Mouse (Mus musculus): Measurements from ENCODE around the gene Kirrel. TPM values are rescaled to one million over a fixed set of nuclear protein-coding genes. Genes with fewer than 3 reads are reported as not detected.

Kirrel gene
- polyA plus RNA-seq (2011; ENCODE audit: insufficient read depth, insufficient read length, low replicate concordance, missing spikeins), result 1.1 and 1.7 TPM in 2 replicates

DNA sequence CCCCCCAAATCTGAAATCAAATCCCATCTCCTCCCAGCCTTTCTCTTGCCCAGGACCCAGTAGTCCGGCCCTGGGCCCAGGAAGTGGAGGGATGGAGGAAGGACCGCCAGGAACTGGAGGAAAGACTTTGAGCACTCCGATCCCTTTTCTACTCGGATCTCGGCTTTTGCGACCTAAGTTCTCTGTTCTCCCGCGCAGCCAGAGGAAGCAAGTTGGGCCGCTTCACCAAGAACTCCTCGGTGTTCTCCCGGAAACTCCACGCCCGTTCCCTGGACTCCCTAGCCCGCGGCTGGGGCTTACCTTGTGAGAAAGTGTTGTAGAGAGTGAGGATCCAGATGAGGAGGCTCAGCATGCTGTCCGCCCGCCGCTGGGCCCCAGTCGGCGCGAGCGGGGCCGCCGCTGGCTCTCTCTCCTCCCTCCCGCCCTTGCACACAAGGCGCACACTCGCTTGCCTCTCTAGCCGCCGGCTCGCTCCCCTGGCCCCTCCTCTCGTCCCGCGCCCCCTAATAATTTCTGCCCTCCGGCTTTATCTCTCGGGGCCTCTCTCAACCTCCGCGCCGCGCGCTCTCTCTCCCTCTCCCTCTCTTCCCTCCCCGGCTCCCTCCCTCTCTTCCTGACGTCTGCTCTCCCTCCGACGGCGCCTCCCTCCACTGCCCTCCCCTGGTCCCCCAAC lies at the start of gene Kirrel:
Gene Kirrel, minus strand, starts transcription at position 652 of the 673 bp plus-strand sequence.
- TF ChIP-seq POLR2A (IDR thresholded peaks at IDR 0.05; ENCODE audit: borderline replicate concordance, control insufficient read depth, low read depth, low read length) (0 out of 2 replicates have a peak, but pooled peaks have one; percentile 9), CTCF (IDR thresholded peaks at IDR 0.05; ENCODE audit: control insufficient read depth, insufficient read depth, low read length) (no peak)
- no peaks in the 10 kb centered on the region for H3K4me1 ChIP-seq (ENCODE audit: control insufficient read depth, insufficient read depth, low read length)
- no peak within 1 kb of the TSS for H3K27ac ChIP-seq (ENCODE audit: control insufficient read depth, insufficient read depth, low read depth, low read length, poor library complexity)
- H3K4me3 ChIP-seq (replicated peaks; ENCODE audit: control insufficient read depth, low read depth, low read length), result no peak within 1 kb of the TSS
- under 1% methylated on average over 45 of the region's 45 CpGs for WGBS

DNA sequence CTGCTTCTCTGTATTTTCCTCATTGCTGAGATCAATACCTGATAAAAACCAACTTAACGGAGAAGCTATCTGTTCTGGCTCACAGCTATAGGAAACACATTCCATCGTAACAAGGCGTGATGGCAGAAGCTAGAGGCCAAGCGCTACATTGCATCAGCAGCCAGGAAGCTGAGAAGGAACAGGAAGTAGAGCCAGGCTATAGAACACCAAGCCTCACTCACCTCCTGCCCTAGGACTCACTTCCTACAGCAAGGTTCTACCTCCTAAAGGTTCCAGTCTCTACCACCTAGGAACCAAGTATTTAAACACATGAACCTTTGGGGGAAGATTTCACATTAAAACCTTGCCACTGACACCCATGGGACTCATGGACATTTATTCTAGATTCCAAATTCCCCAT lies 49.1 kb upstream of the Kirrel start:
- 52% methylated on average over 4 of the region's 4 CpGs for WGBS
- H3K27ac ChIP-seq (ENCODE audit: control insufficient read depth, insufficient read depth, low read depth, low read length, poor library complexity), result no peak overlapping the region
- H3K4me3 ChIP-seq (replicated peaks; ENCODE audit: control insufficient read depth, low read depth, low read length), result no peak overlapping the region
- TF ChIP-seq CTCF (IDR thresholded peaks at IDR 0.05; ENCODE audit: control insufficient read depth, insufficient read depth, low read length) (no peak), POLR2A (IDR thresholded peaks at IDR 0.05; ENCODE audit: borderline replicate concordance, control insufficient read depth, low read depth, low read length) (no peak)
- no peaks in the 10 kb centered on the region for H3K4me1 ChIP-seq (ENCODE audit: control insufficient read depth, insufficient read depth, low read length)

DNA sequence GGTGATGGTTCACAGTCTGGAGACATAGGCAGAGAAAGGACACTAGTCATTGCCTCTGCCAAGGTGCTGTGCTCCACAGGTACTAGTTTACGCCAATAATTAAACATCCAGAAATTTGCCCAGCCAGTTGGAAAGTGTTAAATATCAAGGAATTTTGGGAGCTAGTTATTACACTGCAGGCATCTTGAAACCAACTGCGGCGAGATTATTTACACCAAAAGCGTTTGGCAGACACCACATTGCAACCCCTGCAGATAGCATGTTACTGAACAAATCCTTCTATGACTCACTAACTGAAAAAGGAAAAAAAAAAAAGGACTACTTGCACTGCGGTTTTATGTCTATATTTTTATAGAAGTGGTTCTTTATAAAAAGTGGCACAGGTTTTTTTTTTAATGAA lies 47.8 kb upstream of the Kirrel start:
- H3K4me1 ChIP-seq (ENCODE audit: control insufficient read depth, insufficient read depth, low read length), result no peaks in the 10 kb centered on the region
- no peak overlapping the region for H3K4me3 ChIP-seq (replicated peaks; ENCODE audit: control insufficient read depth, low read depth, low read length)
- H3K27ac ChIP-seq (ENCODE audit: control insufficient read depth, insufficient read depth, low read depth, low read length, poor library complexity), result no peak overlapping the region
- TF ChIP-seq CTCF (IDR thresholded peaks at IDR 0.05; ENCODE audit: control insufficient read depth, insufficient read depth, low read length), result no peak
- TF ChIP-seq POLR2A (IDR thresholded peaks at IDR 0.05; ENCODE audit: borderline replicate concordance, control insufficient read depth, low read depth, low read length), result no peak
- 84% methylated on average over 5 of the region's 5 CpGs for WGBS

DNA sequence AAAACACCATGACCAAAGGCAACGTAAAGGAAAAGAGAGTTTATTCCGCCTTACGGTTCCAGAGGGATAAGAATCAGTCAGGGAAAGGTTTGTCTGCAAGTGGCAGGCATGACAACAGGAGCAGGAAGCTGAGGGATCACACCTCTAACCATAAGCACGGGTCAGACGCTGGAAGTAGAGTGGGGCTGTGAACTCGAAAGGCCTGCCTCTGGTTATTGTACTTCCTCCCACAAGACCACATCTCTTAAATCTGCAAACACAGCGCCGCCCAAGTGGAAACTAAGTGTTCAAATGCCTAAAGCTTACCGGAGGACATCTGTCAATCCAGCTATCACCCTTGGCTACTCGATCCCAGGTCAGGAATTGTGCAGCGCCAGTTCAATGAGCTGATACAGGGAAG lies 40.6 kb upstream of the Kirrel start:
- H3K27ac ChIP-seq (ENCODE audit: control insufficient read depth, insufficient read depth, low read depth, low read length, poor library complexity), result no peak overlapping the region
- 33% methylated on average over 11 of the region's 11 CpGs for WGBS
- TF ChIP-seq POLR2A (IDR thresholded peaks at IDR 0.05; ENCODE audit: borderline replicate concordance, control insufficient read depth, low read depth, low read length) (no peak), CTCF (IDR thresholded peaks at IDR 0.05; ENCODE audit: control insufficient read depth, insufficient read depth, low read length) (no peak)
- H3K4me1 ChIP-seq (ENCODE audit: control insufficient read depth, insufficient read depth, low read length), result no peaks in the 10 kb centered on the region
- H3K4me3 ChIP-seq (replicated peaks; ENCODE audit: control insufficient read depth, low read depth, low read length), result no peak overlapping the region

DNA sequence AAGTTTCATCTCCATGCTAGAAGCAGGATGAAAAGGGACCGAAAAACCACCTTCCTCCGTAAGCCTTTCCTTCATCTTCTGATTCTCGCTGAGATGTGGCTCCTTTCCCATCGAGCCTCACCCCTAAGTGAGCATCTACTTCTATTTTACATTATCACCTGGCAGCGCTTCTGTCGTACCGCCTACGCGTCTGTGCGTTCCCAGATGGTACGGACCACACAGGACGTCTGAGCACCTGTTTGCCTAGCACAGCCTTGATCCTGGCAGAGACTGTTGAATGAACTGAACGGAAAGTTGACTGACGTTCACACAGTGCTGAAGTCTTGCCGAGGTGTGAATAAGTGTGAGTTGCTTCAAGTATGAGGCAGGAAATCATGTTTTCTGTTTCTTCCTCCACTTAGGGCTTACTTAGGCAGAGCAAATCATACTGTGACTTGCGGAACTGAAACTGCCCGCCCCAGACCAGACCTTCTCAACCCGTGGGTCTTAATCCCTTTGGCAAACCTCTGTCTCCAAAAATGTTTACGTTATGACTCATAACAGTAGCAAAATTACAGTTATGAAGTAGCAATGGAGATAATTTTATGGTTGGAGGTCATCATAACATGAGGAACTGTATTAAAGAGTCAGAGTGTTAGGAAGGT lies 39.8 kb upstream of the Kirrel start:
- TF ChIP-seq POLR2A (IDR thresholded peaks at IDR 0.05; ENCODE audit: borderline replicate concordance, control insufficient read depth, low read depth, low read length) (no peak), CTCF (IDR thresholded peaks at IDR 0.05; ENCODE audit: control insufficient read depth, insufficient read depth, low read length) (no peak)
- H3K4me1 ChIP-seq (ENCODE audit: control insufficient read depth, insufficient read depth, low read length), result no peaks in the 10 kb centered on the region
- 84% methylated on average over 19 of the region's 19 CpGs for WGBS
- H3K27ac ChIP-seq (ENCODE audit: control insufficient read depth, insufficient read depth, low read depth, low read length, poor library complexity), result no peak overlapping the region
- H3K4me3 ChIP-seq (replicated peaks; ENCODE audit: control insufficient read depth, low read depth, low read length), result no peak overlapping the region

DNA sequence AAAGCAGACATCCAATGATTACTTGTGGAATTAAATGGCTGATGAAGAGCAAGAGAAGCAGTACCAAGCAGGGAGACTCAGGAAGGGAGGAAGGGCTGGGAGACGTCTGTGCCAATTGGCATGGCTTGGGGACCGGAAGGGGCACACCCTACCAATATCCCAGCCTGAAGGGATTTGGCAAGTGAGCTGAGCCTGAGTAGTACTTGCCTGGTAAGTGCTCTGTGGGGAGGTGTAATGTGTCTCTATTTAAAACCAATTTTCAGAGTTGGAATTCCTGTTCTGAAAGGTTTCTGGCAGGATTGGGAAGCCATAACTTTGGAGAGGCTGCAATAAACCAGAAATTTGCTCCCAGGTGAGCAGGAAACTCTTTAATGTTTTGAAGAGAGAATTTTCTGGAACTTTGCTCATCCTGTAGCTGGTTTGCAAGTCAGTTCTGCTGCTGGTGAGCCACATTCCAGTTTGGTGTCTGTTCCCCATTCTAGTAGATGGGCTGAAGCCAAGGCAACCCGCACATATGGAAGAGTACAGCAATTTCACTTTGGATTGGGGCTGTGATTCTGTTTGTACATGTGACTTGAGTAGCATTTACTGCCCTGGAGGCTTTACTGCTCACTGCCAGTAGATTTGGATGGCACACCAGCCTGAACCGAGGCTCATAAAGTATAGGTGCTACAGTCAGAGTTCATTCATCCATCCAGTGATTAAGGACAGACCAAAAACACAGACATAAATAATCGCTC lies 32.0 kb upstream of the Kirrel start:
- 80% methylated on average over 5 of the region's 5 CpGs for WGBS
- no peak overlapping the region for H3K27ac ChIP-seq (ENCODE audit: control insufficient read depth, insufficient read depth, low read depth, low read length, poor library complexity)
- H3K4me1 ChIP-seq (ENCODE audit: control insufficient read depth, insufficient read depth, low read length), result no peaks in the 10 kb centered on the region
- no peak for TF ChIP-seq POLR2A (IDR thresholded peaks at IDR 0.05; ENCODE audit: borderline replicate concordance, control insufficient read depth, low read depth, low read length)
- no peak for TF ChIP-seq CTCF (IDR thresholded peaks at IDR 0.05; ENCODE audit: control insufficient read depth, insufficient read depth, low read length)
- H3K4me3 ChIP-seq (replicated peaks; ENCODE audit: control insufficient read depth, low read depth, low read length), result no peak overlapping the region

DNA sequence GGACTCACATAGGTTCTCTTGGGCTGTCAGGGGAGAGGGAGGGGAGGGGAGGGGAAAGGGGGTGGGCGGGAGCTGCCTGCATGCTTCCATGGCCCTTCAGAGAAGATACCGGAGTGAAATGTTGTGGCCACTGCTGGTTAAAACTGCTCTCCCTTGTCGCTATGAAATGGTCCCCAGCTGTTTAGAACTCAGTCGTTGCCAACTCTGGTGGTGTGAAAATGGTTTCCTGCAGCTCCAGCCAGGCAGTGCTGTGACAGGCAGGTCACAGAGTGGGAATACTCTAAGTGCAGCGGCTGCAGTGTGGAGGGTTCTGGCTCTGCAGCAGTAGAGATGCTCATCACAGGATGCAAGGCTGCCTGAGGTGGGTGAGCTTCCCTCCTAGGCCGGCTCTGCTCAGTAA lies 22.1 kb upstream of the Kirrel start:
- no peak overlapping the region for H3K4me3 ChIP-seq (replicated peaks; ENCODE audit: control insufficient read depth, low read depth, low read length)
- TF ChIP-seq POLR2A (IDR thresholded peaks at IDR 0.05; ENCODE audit: borderline replicate concordance, control insufficient read depth, low read depth, low read length) (no peak), CTCF (IDR thresholded peaks at IDR 0.05; ENCODE audit: control insufficient read depth, insufficient read depth, low read length) (no peak)
- no peaks in the 10 kb centered on the region for H3K4me1 ChIP-seq (ENCODE audit: control insufficient read depth, insufficient read depth, low read length)
- no peak overlapping the region for H3K27ac ChIP-seq (ENCODE audit: control insufficient read depth, insufficient read depth, low read depth, low read length, poor library complexity)
- WGBS, result 71% methylated on average over 6 of the region's 6 CpGs

DNA sequence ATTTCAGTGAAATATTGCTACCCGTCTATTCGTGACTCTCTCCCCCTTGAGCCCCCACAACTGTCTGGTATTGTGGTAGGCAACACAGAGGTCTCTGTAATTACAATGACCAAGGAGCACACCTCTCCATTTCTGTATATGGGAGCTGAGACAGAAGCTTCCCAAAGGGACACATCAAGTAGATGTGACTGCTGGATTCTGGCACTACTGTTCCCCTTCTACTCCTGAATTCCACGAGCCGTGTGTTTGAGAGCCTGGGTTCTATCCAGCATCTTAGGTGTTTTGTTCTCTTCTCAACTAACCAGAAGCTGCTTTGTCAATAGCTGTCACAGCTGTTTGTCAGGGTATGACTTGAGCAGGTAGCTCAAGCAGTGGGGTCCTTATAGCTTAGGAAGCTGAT lies 20.5 kb upstream of the Kirrel start:
- Histone ChIP-seq H3K4me1 (ENCODE audit: control insufficient read depth, insufficient read depth, low read length) (no peaks in the 10 kb centered on the region), H3K4me3 (replicated peaks; ENCODE audit: control insufficient read depth, low read depth, low read length) (no peak overlapping the region), H3K27ac (ENCODE audit: control insufficient read depth, insufficient read depth, low read depth, low read length, poor library complexity) (no peak overlapping the region)
- WGBS, result 85% methylated on average over 4 of the region's 4 CpGs
- TF ChIP-seq POLR2A (IDR thresholded peaks at IDR 0.05; ENCODE audit: borderline replicate concordance, control insufficient read depth, low read depth, low read length), result no peak
- no peak for TF ChIP-seq CTCF (IDR thresholded peaks at IDR 0.05; ENCODE audit: control insufficient read depth, insufficient read depth, low read length)

Measured in bone marrow, adult 2 months (tissue).